41 mouse cellular contexts compared by ENCODE assay signal in genomic region chr2:86530991-86531390, GRCm38 (mm10). TPM values are rescaled to one million over a fixed set of nuclear protein-coding genes. Genes with fewer than 3 reads are reported as not detected.
A peak's percentile ranks its signal among the peaks of the same experiment; 100 is the strongest.
DNase-seq lines count a peak whose midpoint lies in the region; ATAC-seq lines count a peak whose summit lies in the region.
"Had no signal": no experiment of that assay in that cellular context is flagged by ENCODE, and none has a peak within 500 bp of the region (broad histone marks: within the 10 kb centered on the region; RNA-seq: fewer than 3 reads in every experiment).

No protein-coding gene starts in this region.

- ATAC-seq in intestine, embryonic 15.5 days, result no peak
- ATAC-seq: activated CD4-positive, CD25-positive, alpha-beta regulatory T cell, adult 4 months; forebrain, embryonic 14.5 days had no signal

- no peaks in the 10 kb centered on the region for H3K4me1 ChIP-seq in intestine, embryonic 15.5 days (replicated peaks)
- H3K4me1 ChIP-seq: hindbrain, embryonic 12.5 days; liver, embryonic 15.5 days; midbrain, embryonic 10.5 days; neural tube, embryonic 13.5 days; stomach, embryonic 15.5 days had no signal

- H3K4me2 ChIP-seq in intestine, embryonic 15.5 days (replicated peaks), result no peak overlapping the region
- H3K4me2 ChIP-seq: heart, embryonic 11.5 days; hindbrain, embryonic 12.5 days; liver, embryonic 15.5 days; lung, embryonic 14.5 days; neural tube, embryonic 13.5 days; stomach, embryonic 15.5 days had no signal

- H3K36me3 ChIP-seq in intestine, embryonic 15.5 days, result no peaks in the 10 kb centered on the region
- H3K36me3 ChIP-seq: hindbrain, embryonic 12.5 days; liver, embryonic 15.5 days; midbrain, embryonic 10.5 days; neural tube, embryonic 13.5 days; stomach, embryonic 15.5 days had no signal

- DNase-seq in adrenal gland, postnatal 25 days, result peak; percentile 3
- DNase-seq in adrenal gland, adult 8-10 months, result no peak
- DNase-seq in layer of hippocampus, adult 11-12 months (ENCODE audit: low spot score), result peak; percentile 30
- no peak for DNase-seq in layer of hippocampus, adult 9-10 months (ENCODE audit: low spot score)
- peak; percentile 27 for DNase-seq in brain, adult 2 months (ENCODE audit: low read depth, low spot score)
- DNase-seq in layer of hippocampus, postnatal 10 days (ENCODE audit: low spot score in 2 of 2), result peak; percentile 5 to 20
- DNase-seq in adrenal gland, postnatal 36 days, result no peak
- DNase-seq: adrenal gland, adult 2 months; cerebellum, adult 2 months; cerebellum, postnatal 36 days; gastrocnemius, postnatal 25 days; heart, adult 18-20 months; heart, postnatal 36 days; kidney, adult 11 months; kidney, postnatal 14 days; liver; lung, embryonic 14.5 days had no signal

- no peaks in the 10 kb centered on the region for H3K27me3 ChIP-seq in intestine, embryonic 15.5 days (replicated peaks)
- H3K27me3 ChIP-seq: CH12.LX; hindbrain, embryonic 12.5 days; liver, embryonic 15.5 days; neural tube, embryonic 13.5 days; stomach, embryonic 15.5 days had no signal

- WGBS in intestine, embryonic 15.5 days, result 78% methylated on average over 1 of the region's 1 CpGs

- H3K4me3 ChIP-seq in intestine, embryonic 15.5 days (replicated peaks), result no peak overlapping the region
- H3K4me3 ChIP-seq: hindbrain, embryonic 12.5 days; liver, embryonic 15.5 days; midbrain, embryonic 10.5 days; myocyte; neural tube, embryonic 13.5 days; stomach, embryonic 15.5 days had no signal

- no peak overlapping the region for H3K9ac ChIP-seq in intestine, embryonic 15.5 days
- H3K9ac ChIP-seq: hindbrain, embryonic 12.5 days; liver, embryonic 15.5 days; lung, embryonic 14.5 days; neural tube, embryonic 13.5 days; stomach, embryonic 15.5 days had no signal

- H3K27ac ChIP-seq in intestine, embryonic 15.5 days, result no peak overlapping the region
- H3K27ac ChIP-seq: hindbrain, embryonic 12.5 days; liver, embryonic 15.5 days; midbrain, embryonic 10.5 days; neural tube, embryonic 13.5 days; stomach, embryonic 15.5 days had no signal

- no peaks in the 10 kb centered on the region for H3K9me3 ChIP-seq in intestine, embryonic 15.5 days
- H3K9me3 ChIP-seq: hindbrain, embryonic 12.5 days; liver, embryonic 15.5 days; midbrain, embryonic 10.5 days; neural tube, embryonic 13.5 days; stomach, embryonic 15.5 days had no signal

RNA-seq across cellular contexts. Expression of gene Olfr1079, which starts 11.3 kb away (rescaled TPM):
- not detected in 2 replicates for total RNA-seq in adrenal gland, postnatal 25 days (2021)
- not detected for total RNA-seq in adrenal gland, adult 8-10 months (2022)
- not detected for total RNA-seq in layer of hippocampus, postnatal 10 days (2021)
- not detected in 2 replicates for polyA plus RNA-seq in intestine, embryonic 15.5 days (2015; fragmentation: Nextera tagmentation; extraction: Ambion mirVana)
- total RNA-seq in adrenal gland, postnatal 36 days (2021), result not detected
- total RNA-seq: adrenal gland, adult 2 months; CH12.LX; ES-E14; gastrocnemius, adult 18-20 months; gastrocnemius, postnatal 25 days; heart, adult 18-20 months; heart, postnatal 36 days; layer of hippocampus, postnatal 25 days; left cerebral cortex, postnatal 10 days; megakaryocyte progenitor cell, adult 5-6 weeks; midbrain, postnatal 0 days had no signal
- polyA plus RNA-seq: activated CD4-positive, CD25-positive, alpha-beta regulatory T cell, adult 4 months; adrenal gland, adult 2 months; C2C12; cerebellum, adult 2 months; embryonic facial prominence, embryonic 11.5 days; forebrain, embryonic 14.5 days; frontal cortex, adult 2 months; heart, embryonic 11.5 days; heart, embryonic 16.5 days; hindbrain, embryonic 12.5 days; kidney, embryonic 14.5 days; limb, embryonic 11.5 days; liver, embryonic 15.5 days; lung, embryonic 14.5 days; midbrain, embryonic 10.5 days; midbrain, postnatal 0 days; myocyte; neural tube, embryonic 13.5 days; small intestine, adult 2 months; stomach, embryonic 15.5 days had no signal

RNA-seq across cellular contexts. Expression of gene Olfr1076, which starts 22.7 kb away (rescaled TPM):
- total RNA-seq in adrenal gland, postnatal 25 days (2021), result not detected in 2 replicates
- not detected for total RNA-seq in adrenal gland, adult 8-10 months (2022)
- total RNA-seq in layer of hippocampus, postnatal 10 days (2021), result not detected
- polyA plus RNA-seq in intestine, embryonic 15.5 days (2015; fragmentation: Nextera tagmentation; extraction: Ambion mirVana), result not detected in 2 replicates
- not detected for total RNA-seq in adrenal gland, postnatal 36 days (2021)
- total RNA-seq: adrenal gland, adult 2 months; CH12.LX; ES-E14; gastrocnemius, adult 18-20 months; gastrocnemius, postnatal 25 days; heart, adult 18-20 months; heart, postnatal 36 days; layer of hippocampus, postnatal 25 days; left cerebral cortex, postnatal 10 days; megakaryocyte progenitor cell, adult 5-6 weeks; midbrain, postnatal 0 days had no signal
- polyA plus RNA-seq: activated CD4-positive, CD25-positive, alpha-beta regulatory T cell, adult 4 months; adrenal gland, adult 2 months; C2C12; cerebellum, adult 2 months; embryonic facial prominence, embryonic 11.5 days; forebrain, embryonic 14.5 days; frontal cortex, adult 2 months; heart, embryonic 11.5 days; heart, embryonic 16.5 days; hindbrain, embryonic 12.5 days; kidney, embryonic 14.5 days; limb, embryonic 11.5 days; liver, embryonic 15.5 days; lung, embryonic 14.5 days; midbrain, embryonic 10.5 days; midbrain, postnatal 0 days; myocyte; neural tube, embryonic 13.5 days; small intestine, adult 2 months; stomach, embryonic 15.5 days had no signal

RNA-seq across cellular contexts. Expression of gene Olfr1080, which starts 27.0 kb away (rescaled TPM):
- not detected in 2 replicates for total RNA-seq in adrenal gland, postnatal 25 days (2021)
- total RNA-seq in adrenal gland, adult 8-10 months (2022), result not detected
- not detected for total RNA-seq in layer of hippocampus, postnatal 10 days (2021)
- polyA plus RNA-seq in intestine, embryonic 15.5 days (2015; fragmentation: Nextera tagmentation; extraction: Ambion mirVana), result not detected in 2 replicates
- not detected for total RNA-seq in adrenal gland, postnatal 36 days (2021)
- total RNA-seq: adrenal gland, adult 2 months; CH12.LX; ES-E14; gastrocnemius, adult 18-20 months; gastrocnemius, postnatal 25 days; heart, adult 18-20 months; heart, postnatal 36 days; layer of hippocampus, postnatal 25 days; left cerebral cortex, postnatal 10 days; megakaryocyte progenitor cell, adult 5-6 weeks; midbrain, postnatal 0 days had no signal
- polyA plus RNA-seq: activated CD4-positive, CD25-positive, alpha-beta regulatory T cell, adult 4 months; adrenal gland, adult 2 months; C2C12; cerebellum, adult 2 months; embryonic facial prominence, embryonic 11.5 days; forebrain, embryonic 14.5 days; frontal cortex, adult 2 months; heart, embryonic 11.5 days; heart, embryonic 16.5 days; hindbrain, embryonic 12.5 days; kidney, embryonic 14.5 days; limb, embryonic 11.5 days; liver, embryonic 15.5 days; lung, embryonic 14.5 days; midbrain, embryonic 10.5 days; midbrain, postnatal 0 days; myocyte; neural tube, embryonic 13.5 days; small intestine, adult 2 months; stomach, embryonic 15.5 days had no signal

RNA-seq across cellular contexts. Expression of gene Olfr228, which starts 43.8 kb away (rescaled TPM):
- total RNA-seq in adrenal gland, postnatal 25 days (2021), result not detected in 2 replicates
- total RNA-seq in adrenal gland, adult 8-10 months (2022), result not detected
- total RNA-seq in layer of hippocampus, postnatal 10 days (2021), result not detected
- polyA plus RNA-seq in intestine, embryonic 15.5 days (2015; fragmentation: Nextera tagmentation; extraction: Ambion mirVana), result not detected in 2 replicates
- total RNA-seq in adrenal gland, postnatal 36 days (2021), result not detected
- total RNA-seq: adrenal gland, adult 2 months; CH12.LX; ES-E14; gastrocnemius, adult 18-20 months; gastrocnemius, postnatal 25 days; heart, adult 18-20 months; heart, postnatal 36 days; layer of hippocampus, postnatal 25 days; left cerebral cortex, postnatal 10 days; megakaryocyte progenitor cell, adult 5-6 weeks; midbrain, postnatal 0 days had no signal
- polyA plus RNA-seq: activated CD4-positive, CD25-positive, alpha-beta regulatory T cell, adult 4 months; adrenal gland, adult 2 months; C2C12; cerebellum, adult 2 months; embryonic facial prominence, embryonic 11.5 days; forebrain, embryonic 14.5 days; frontal cortex, adult 2 months; heart, embryonic 11.5 days; heart, embryonic 16.5 days; hindbrain, embryonic 12.5 days; kidney, embryonic 14.5 days; limb, embryonic 11.5 days; liver, embryonic 15.5 days; lung, embryonic 14.5 days; midbrain, embryonic 10.5 days; midbrain, postnatal 0 days; myocyte; neural tube, embryonic 13.5 days; small intestine, adult 2 months; stomach, embryonic 15.5 days had no signal

Comparison
In these comparisons a context has a peak if more than half of its experiments do, and no peak if none do; other contexts are left out.
1. DNase-seq: peak in adrenal gland, postnatal 25 days (single experiment), layer of hippocampus, adult 11-12 months (single experiment), brain, adult 2 months (single experiment) and layer of hippocampus, postnatal 10 days (2 of 2); none in adrenal gland, adult 8-10 months (single experiment), layer of hippocampus, adult 9-10 months (single experiment) and adrenal gland, postnatal 36 days (0 of 2).